Mouse (Mus musculus): ENCODE data around the gene Nkx3-2. TPM values are rescaled to one million over a fixed set of nuclear protein-coding genes. Genes with fewer than 3 reads are reported as not detected.

The Nkx3-2 gene
- polyA plus RNA-seq, 1 experiment, result not detected

GRCm38 (mm10) chr5:41766406-41767010 lies 2.2 kb upstream of the Nkx3-2 start:
- Histone ChIP-seq H3K4me3 (ENCODE audit: low read depth, low read length) (no peak overlapping the region), H3K27me3 (ENCODE audit: control insufficient read depth, insufficient read depth, low read length, poor library complexity, severe bottlenecking) (peaks cover 17% of the 10 kb centered on the region), H3K9ac (ENCODE audit: low read depth, poor library complexity, severe bottlenecking) (no peak overlapping the region), H3K9me3 (replicated peaks; ENCODE audit: control insufficient read depth, insufficient read depth, low read length, poor library complexity, severe bottlenecking) (no peaks in the 10 kb centered on the region), H3K36me3 (ENCODE audit: control insufficient read depth, insufficient read depth, low read length, poor library complexity, severe bottlenecking) (no peaks in the 10 kb centered on the region), H3K27ac (ENCODE audit: insufficient read depth, low read length) (no peak overlapping the region), H3K4me1 (ENCODE audit: control insufficient read depth, insufficient read depth, low read length) (no peaks in the 10 kb centered on the region)
- no peak for TF ChIP-seq EP300 (IDR thresholded peaks at IDR 0.05; ENCODE audit: insufficient read depth, low read depth, low read length)
- TF ChIP-seq POLR2A (IDR thresholded peaks at IDR 0.05; ENCODE audit: insufficient read depth, low read length), result no peak
- TF ChIP-seq CTCF (IDR thresholded peaks at IDR 0.05; ENCODE audit: low read depth, low read length), result no peak

- TF ChIP-seq POLR2A (IDR thresholded peaks at IDR 0.05; ENCODE audit: insufficient read depth, low read length) (no peak), EP300 (IDR thresholded peaks at IDR 0.05; ENCODE audit: insufficient read depth, low read depth, low read length) (no peak), CTCF (IDR thresholded peaks at IDR 0.05; ENCODE audit: low read depth, low read length) (no peak)
- H3K36me3 ChIP-seq (ENCODE audit: control insufficient read depth, insufficient read depth, low read length, poor library complexity, severe bottlenecking), result no peaks in the 10 kb centered on the region
- peaks cover 20% of the 10 kb centered on the region for H3K27me3 ChIP-seq (ENCODE audit: control insufficient read depth, insufficient read depth, low read length, poor library complexity, severe bottlenecking)
- no peak overlapping the region for H3K9ac ChIP-seq (ENCODE audit: low read depth, poor library complexity, severe bottlenecking)
- H3K9me3 ChIP-seq (replicated peaks; ENCODE audit: control insufficient read depth, insufficient read depth, low read length, poor library complexity, severe bottlenecking), result no peaks in the 10 kb centered on the region
- H3K27ac ChIP-seq (ENCODE audit: insufficient read depth, low read length), result no peak overlapping the region
- no peak overlapping the region for H3K4me3 ChIP-seq (ENCODE audit: low read depth, low read length)
- no peaks in the 10 kb centered on the region for H3K4me1 ChIP-seq (ENCODE audit: control insufficient read depth, insufficient read depth, low read length)
Measured at GRCm38 (mm10) chr5:41765626-41766405, 1.5 kb upstream of the Nkx3-2 start.

DNA sequence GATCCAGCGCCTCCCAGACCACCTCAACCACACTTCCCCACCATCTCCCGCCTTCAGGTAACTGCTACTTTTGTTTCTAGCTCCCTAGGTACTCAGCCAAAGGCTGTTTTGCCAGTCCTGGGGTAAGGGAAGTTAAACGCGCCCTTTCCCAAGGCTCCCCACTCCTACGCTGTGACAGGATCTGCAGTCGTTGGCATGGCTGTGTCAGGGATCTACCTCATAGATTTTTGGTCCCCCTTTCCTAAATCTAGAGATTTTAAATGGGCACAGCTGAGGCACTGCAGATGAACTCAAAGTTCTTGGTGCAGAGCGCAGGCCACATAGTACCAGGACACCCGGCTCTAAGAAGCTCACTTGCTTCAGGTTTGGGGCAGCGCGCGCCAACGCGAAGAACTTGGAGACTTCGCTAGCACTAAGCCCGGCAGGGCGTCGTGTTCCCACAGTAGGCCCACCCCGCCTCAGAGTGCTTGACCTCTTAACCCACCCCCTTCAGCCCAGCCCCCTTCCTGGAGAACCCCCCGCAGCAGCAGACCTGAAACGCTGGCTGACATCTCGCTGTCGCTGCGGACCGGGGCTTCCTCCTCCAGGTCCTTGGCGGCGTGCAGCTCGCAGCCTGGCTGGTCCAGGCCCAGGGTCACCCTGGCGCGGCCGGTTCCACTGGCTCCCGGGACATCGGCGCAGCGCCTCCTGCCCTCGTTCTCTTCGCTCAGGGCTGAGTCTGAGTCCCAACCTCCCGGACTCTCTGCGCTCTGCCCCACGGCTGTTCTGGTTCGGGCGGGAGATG lies 1.2 kb downstream of the Nkx3-2 start:
- peak overlapping the region; percentile 62 for H3K4me3 ChIP-seq (ENCODE audit: low read depth, low read length)
- no peak overlapping the region for H3K27ac ChIP-seq (ENCODE audit: insufficient read depth, low read length)
- H3K27me3 ChIP-seq (ENCODE audit: control insufficient read depth, insufficient read depth, low read length, poor library complexity, severe bottlenecking), result peaks cover 28% of the 10 kb centered on the region
- H3K9me3 ChIP-seq (replicated peaks; ENCODE audit: control insufficient read depth, insufficient read depth, low read length, poor library complexity, severe bottlenecking), result no peaks in the 10 kb centered on the region
- no peaks in the 10 kb centered on the region for H3K4me1 ChIP-seq (ENCODE audit: control insufficient read depth, insufficient read depth, low read length)
- no peaks in the 10 kb centered on the region for H3K36me3 ChIP-seq (ENCODE audit: control insufficient read depth, insufficient read depth, low read length, poor library complexity, severe bottlenecking)
- no peak for TF ChIP-seq CTCF (IDR thresholded peaks at IDR 0.05; ENCODE audit: low read depth, low read length)
- peak overlapping the region; percentile 8; the same call in 1 of the 2 replicates for H3K9ac ChIP-seq (ENCODE audit: low read depth, poor library complexity, severe bottlenecking)

GRCm38 (mm10) chr5:41762141-41762946 lies 2.0 kb downstream of the Nkx3-2 start:
- Histone ChIP-seq H3K9ac (ENCODE audit: low read depth, poor library complexity, severe bottlenecking) (no peak overlapping the region), H3K27me3 (ENCODE audit: control insufficient read depth, insufficient read depth, low read length, poor library complexity, severe bottlenecking) (peaks cover 31% of the 10 kb centered on the region), H3K4me1 (ENCODE audit: control insufficient read depth, insufficient read depth, low read length) (no peaks in the 10 kb centered on the region), H3K4me3 (ENCODE audit: low read depth, low read length) (no peak overlapping the region), H3K36me3 (ENCODE audit: control insufficient read depth, insufficient read depth, low read length, poor library complexity, severe bottlenecking) (no peaks in the 10 kb centered on the region), H3K9me3 (replicated peaks; ENCODE audit: control insufficient read depth, insufficient read depth, low read length, poor library complexity, severe bottlenecking) (no peaks in the 10 kb centered on the region), H3K27ac (ENCODE audit: insufficient read depth, low read length) (no peak overlapping the region)
- TF ChIP-seq CTCF (IDR thresholded peaks at IDR 0.05; ENCODE audit: low read depth, low read length) (no peak), POLR2A (IDR thresholded peaks at IDR 0.05; ENCODE audit: insufficient read depth, low read length) (no peak), EP300 (IDR thresholded peaks at IDR 0.05; ENCODE audit: insufficient read depth, low read depth, low read length) (no peak)

DNA sequence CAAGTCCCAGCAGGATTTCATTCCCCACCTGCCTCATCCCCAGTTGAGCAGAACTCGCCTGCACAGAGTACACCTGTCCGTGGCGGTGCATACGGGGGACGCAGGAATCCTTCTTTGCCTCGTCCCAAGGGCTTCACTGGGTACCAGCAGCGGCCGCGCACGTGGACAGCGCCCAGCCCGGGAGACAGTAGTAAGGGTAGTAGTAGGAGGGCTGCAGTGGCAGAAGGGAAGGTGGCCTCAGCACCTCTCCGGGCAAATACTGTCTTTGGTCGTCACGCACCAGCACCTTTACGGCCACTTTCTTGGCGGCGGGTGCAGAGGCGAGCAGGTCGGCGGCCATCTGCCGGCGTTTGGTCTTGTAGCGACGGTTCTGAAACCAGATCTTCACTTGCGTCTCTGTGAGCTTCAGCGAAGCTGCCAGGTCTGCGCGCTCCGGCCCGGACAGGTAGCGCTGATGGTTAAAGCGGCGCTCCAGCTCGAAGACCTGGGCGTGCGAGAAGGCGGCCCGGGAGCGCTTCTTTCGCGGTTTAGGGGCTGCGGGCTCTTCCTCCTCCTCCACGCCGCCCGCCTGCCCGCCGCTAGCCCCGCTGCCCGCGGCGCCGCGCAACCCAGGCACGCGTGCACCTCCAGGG lies 2.7 kb downstream of the Nkx3-2 start:
- H3K9ac ChIP-seq (ENCODE audit: low read depth, poor library complexity, severe bottlenecking), result no peak overlapping the region
- H3K36me3 ChIP-seq (ENCODE audit: control insufficient read depth, insufficient read depth, low read length, poor library complexity, severe bottlenecking), result no peaks in the 10 kb centered on the region
- H3K4me1 ChIP-seq (ENCODE audit: control insufficient read depth, insufficient read depth, low read length), result no peaks in the 10 kb centered on the region
- no peak overlapping the region for H3K27ac ChIP-seq (ENCODE audit: insufficient read depth, low read length)
- TF ChIP-seq EP300 (IDR thresholded peaks at IDR 0.05; ENCODE audit: insufficient read depth, low read depth, low read length), result no peak
- TF ChIP-seq CTCF (IDR thresholded peaks at IDR 0.05; ENCODE audit: low read depth, low read length), result no peak
- no peak for TF ChIP-seq POLR2A (IDR thresholded peaks at IDR 0.05; ENCODE audit: insufficient read depth, low read length)
- peaks cover 34% of the 10 kb centered on the region for H3K27me3 ChIP-seq (ENCODE audit: control insufficient read depth, insufficient read depth, low read length, poor library complexity, severe bottlenecking)
- H3K9me3 ChIP-seq (replicated peaks; ENCODE audit: control insufficient read depth, insufficient read depth, low read length, poor library complexity, severe bottlenecking), result no peaks in the 10 kb centered on the region
- H3K4me3 ChIP-seq (ENCODE audit: low read depth, low read length), result no peak overlapping the region; the same call in 1 of the 2 replicates

Data from ES-Bruce4 (cell line).